Mouse (Mus musculus): ENCODE results near the gene Cdc42ep1. TPM values are rescaled to one million over a fixed set of nuclear protein-coding genes. Genes with fewer than 3 reads are reported as not detected.

Cdc42ep1 gene
- polyA plus RNA-seq, 1 experiment from 2014 or later: 15.9 TPM

- Histone ChIP-seq H3K27me3 (replicated peaks; ENCODE audit: control insufficient read depth, insufficient read depth, low read length) (peaks cover 10% of the 10 kb centered on the region), H3K9me3 (ENCODE audit: control insufficient read depth, low read length) (no peaks in the 10 kb centered on the region), H3K9ac (ENCODE audit: low read depth, low read length) (no peak overlapping the region), H3K4me1 (ENCODE audit: control insufficient read depth, insufficient read depth, low read depth, low read length) (peaks cover 12% of the 10 kb centered on the region), H3K27ac (ENCODE audit: low read depth, low read length) (no peak overlapping the region), H3K4me2 (ENCODE audit: low read length) (no peak overlapping the region), H3K4me3 (ENCODE audit: low read length) (no peak overlapping the region), H3K36me3 (ENCODE audit: control insufficient read depth, insufficient read depth, low read length) (peaks cover 3% of the 10 kb centered on the region; the same call in 1 of the 2 replicates)
- 92% methylated on average over 4 of the region's 4 CpGs for WGBS
- ATAC-seq: no peak
Measured at GRCm38 (mm10) chr15:78897488-78897887, 55.1 kb downstream of the Cdc42ep1 start.

- Histone ChIP-seq H3K4me2 (ENCODE audit: low read length) (no peak overlapping the region), H3K9ac (ENCODE audit: low read depth, low read length) (no peak overlapping the region), H3K4me1 (ENCODE audit: control insufficient read depth, insufficient read depth, low read depth, low read length) (peaks cover 12% of the 10 kb centered on the region), H3K36me3 (ENCODE audit: control insufficient read depth, insufficient read depth, low read length) (no peaks in the 10 kb centered on the region), H3K4me3 (ENCODE audit: low read length) (no peak overlapping the region), H3K9me3 (ENCODE audit: control insufficient read depth, low read length) (no peaks in the 10 kb centered on the region), H3K27ac (ENCODE audit: low read depth, low read length) (no peak overlapping the region), H3K27me3 (replicated peaks; ENCODE audit: control insufficient read depth, insufficient read depth, low read length) (peaks cover 10% of the 10 kb centered on the region)
- ATAC-seq: no peak
- WGBS: 55% methylated on average over 6 of the region's 6 CpGs
Measured at GRCm38 (mm10) chr15:78898507-78899001, 56.1 kb downstream of the Cdc42ep1 start.

- Histone ChIP-seq H3K4me3 (ENCODE audit: low read length) (peak within 1 kb of the TSS; percentile 61), H3K27ac (ENCODE audit: low read depth, low read length) (no peak within 1 kb of the TSS), H3K4me2 (ENCODE audit: low read length) (peak within 1 kb of the TSS; percentile 98), H3K36me3 (ENCODE audit: control insufficient read depth, insufficient read depth, low read length) (no peaks in the 10 kb centered on the region), H3K9me3 (ENCODE audit: control insufficient read depth, low read length) (no peaks in the 10 kb centered on the region), H3K4me1 (ENCODE audit: control insufficient read depth, insufficient read depth, low read depth, low read length) (peaks cover 12% of the 10 kb centered on the region), H3K9ac (ENCODE audit: low read depth, low read length) (peak within 1 kb of the TSS; percentile 74), H3K27me3 (replicated peaks; ENCODE audit: control insufficient read depth, insufficient read depth, low read length) (peaks cover 10% of the 10 kb centered on the region)
- no peak for ATAC-seq
- WGBS: 3% methylated on average over 20 of the region's 20 CpGs
Measured at GRCm38 (mm10) chr15:78899409-78899739, 57.0 kb downstream of the Cdc42ep1 start, which contains the start of gene Gm49510. Gene Gm49510 (plus strand): TSS chr15:78899667.

- peaks cover 10% of the 10 kb centered on the region for H3K27me3 ChIP-seq (replicated peaks; ENCODE audit: control insufficient read depth, insufficient read depth, low read length)
- H3K27ac ChIP-seq (ENCODE audit: low read depth, low read length): no peak within 1 kb of the TSS
- H3K4me2 ChIP-seq (ENCODE audit: low read length): peak within 1 kb of the TSS; percentile 98
- peaks cover 12% of the 10 kb centered on the region for H3K4me1 ChIP-seq (ENCODE audit: control insufficient read depth, insufficient read depth, low read depth, low read length)
- H3K36me3 ChIP-seq (ENCODE audit: control insufficient read depth, insufficient read depth, low read length): no peaks in the 10 kb centered on the region
- H3K9ac ChIP-seq (ENCODE audit: low read depth, low read length): peak within 1 kb of the TSS; percentile 74
- H3K4me3 ChIP-seq (ENCODE audit: low read length): peak within 1 kb of the TSS; percentile 61
- H3K9me3 ChIP-seq (ENCODE audit: control insufficient read depth, low read length): no peaks in the 10 kb centered on the region
- 2% methylated on average over 39 of the region's 47 CpGs for WGBS
- peak; percentile 60; the same call in 1 of the 2 replicates for ATAC-seq
Measured at GRCm38 (mm10) chr15:78899740-78900584, 57.5 kb downstream of the Cdc42ep1 start, which contains the start of gene Sh3bp1. Gene Sh3bp1 (plus strand): TSS chr15:78899768.

Small RNA genes lying within 50 kb of the gene (microRNA-seq; reads per million reads assigned to microRNA genes)
- gene Mir6955: not detected

Other genes with a start within 250 kb of the Cdc42ep1 start
- 6.2 and 6.4 TPM in 2 replicates for gene Cyth4, start 245.6 kb upstream of the Cdc42ep1 start, polyA plus RNA-seq (2015; fragmentation: Nextera tagmentation; extraction: Ambion mirVana)
- gene Elfn2, start 123.9 kb upstream of the Cdc42ep1 start, polyA plus RNA-seq (2015; fragmentation: Nextera tagmentation; extraction: Ambion mirVana): 11.6 and 13.3 TPM in 2 replicates
- gene Mfng, start 69.1 kb upstream of the Cdc42ep1 start, polyA plus RNA-seq (2015; fragmentation: Nextera tagmentation; extraction: Ambion mirVana): 19.7 and 20.1 TPM in 2 replicates
- 2.5 and 2.8 TPM in 2 replicates for gene Card10, start 39.6 kb upstream of the Cdc42ep1 start, polyA plus RNA-seq (2015; fragmentation: Nextera tagmentation; extraction: Ambion mirVana)
- not detected in 2 replicates for gene Lgals2, start 12.9 kb downstream of the Cdc42ep1 start, polyA plus RNA-seq (2015; fragmentation: Nextera tagmentation; extraction: Ambion mirVana)
- gene Gga1, start 34.6 kb downstream of the Cdc42ep1 start, polyA plus RNA-seq (2015; fragmentation: Nextera tagmentation; extraction: Ambion mirVana): 46.1 and 51.8 TPM in 2 replicates
- 0.11 TPM in 1 of 2 replicates, not detected in the other for gene Gm49510, start 57.0 kb downstream of the Cdc42ep1 start, polyA plus RNA-seq (2015; fragmentation: Nextera tagmentation; extraction: Ambion mirVana)
- 4.5 and 6.7 TPM in 2 replicates for gene Sh3bp1, start 57.1 kb downstream of the Cdc42ep1 start, polyA plus RNA-seq (2015; fragmentation: Nextera tagmentation; extraction: Ambion mirVana)
- gene Pdxp, start 71.3 kb downstream of the Cdc42ep1 start, polyA plus RNA-seq (2015; fragmentation: Nextera tagmentation; extraction: Ambion mirVana): 94.7 and 96.9 TPM in 2 replicates
- gene Lgals1, start 84.1 kb downstream of the Cdc42ep1 start, polyA plus RNA-seq (2015; fragmentation: Nextera tagmentation; extraction: Ambion mirVana): 105 and 169 TPM in 2 replicates
- 63.6 and 68.1 TPM in 2 replicates for gene Nol12, start 92.3 kb downstream of the Cdc42ep1 start, polyA plus RNA-seq (2015; fragmentation: Nextera tagmentation; extraction: Ambion mirVana)
- 36.1 and 40.4 TPM in 2 replicates for gene Triobp, start 105.1 kb downstream of the Cdc42ep1 start, polyA plus RNA-seq (2015; fragmentation: Nextera tagmentation; extraction: Ambion mirVana)
- 200 and 206 TPM in 2 replicates for gene H1f0, start 185.8 kb downstream of the Cdc42ep1 start, polyA plus RNA-seq (2015; fragmentation: Nextera tagmentation; extraction: Ambion mirVana)
- gene Galr3, start 199.3 kb downstream of the Cdc42ep1 start, polyA plus RNA-seq (2015; fragmentation: Nextera tagmentation; extraction: Ambion mirVana): 0.14 TPM in 1 of 2 replicates, not detected in the other
- gene Ankrd54, start 220.3 kb downstream of the Cdc42ep1 start, polyA plus RNA-seq (2015; fragmentation: Nextera tagmentation; extraction: Ambion mirVana): 50.0 and 54.0 TPM in 2 replicates
- gene Eif3l, start 232.6 kb downstream of the Cdc42ep1 start, polyA plus RNA-seq (2015; fragmentation: Nextera tagmentation; extraction: Ambion mirVana): 174 and 177 TPM in 2 replicates